Mouse (Mus musculus) megakaryocyte, embryonic 14.5 days (primary cell): ENCODE measurements around the gene Nisch.

Source experiments
- FLI1 ChIP-seq: IDR thresholded peaks from 2 replicates; pipeline ENCODE4 v1.6.1; 2012; ENCODE audit warnings: low read length, inconsistent platforms, mixed read lengths
- GATA1 ChIP-seq: IDR thresholded peaks from 3 replicates; pipeline ENCODE4 v1.6.1; 2012; ENCODE audit warnings: mixed read lengths, low read length, inconsistent platforms, borderline replicate concordance

DNA sequence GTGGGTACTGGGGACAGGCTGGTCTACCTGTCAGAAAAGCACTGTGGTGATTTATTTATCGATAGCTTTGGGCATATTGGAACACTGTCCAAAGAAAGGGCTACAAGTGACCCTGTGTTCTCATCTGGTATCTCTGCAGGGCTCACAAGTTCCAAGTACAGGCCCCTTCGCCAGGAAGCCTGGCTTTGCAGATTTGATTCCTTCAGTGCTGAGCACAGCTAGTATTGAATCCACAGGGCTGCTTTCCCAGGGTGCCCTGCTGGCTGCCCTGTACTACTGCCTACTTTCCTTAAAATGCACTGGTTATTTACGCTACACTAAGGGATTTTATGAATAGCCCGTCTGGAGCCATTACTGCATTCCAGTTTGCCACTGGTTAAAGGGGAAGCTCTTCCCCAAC, 35.2 kb downstream of the Nisch start:
- no peak for TF ChIP-seq GATA1
- no peak for TF ChIP-seq FLI1
